Mouse (Mus musculus): ENCODE results near the gene Lamc2. TPM values are rescaled to one million over a fixed set of nuclear protein-coding genes. Genes with fewer than 3 reads are reported as not detected.
"Not testable (repeated sequence)": the region's sequence is repeated elsewhere in the genome, so short reads cannot be mapped to it uniquely, and the experiment has no call there.

Gene Lamc2
- polyA plus RNA-seq, 1 experiment: 0.94 TPM

- Histone ChIP-seq H3K27ac (ENCODE audit: control insufficient read depth, insufficient read depth, low read depth, low read length) (no peak overlapping the region), H3K4me3 (ENCODE audit: control insufficient read depth, low read depth, low read length) (no peak overlapping the region)
These were observed 95.4 kb downstream of the Lamc2 start for GRCm38 (mm10) chr1:153090807-153091206.

DNA sequence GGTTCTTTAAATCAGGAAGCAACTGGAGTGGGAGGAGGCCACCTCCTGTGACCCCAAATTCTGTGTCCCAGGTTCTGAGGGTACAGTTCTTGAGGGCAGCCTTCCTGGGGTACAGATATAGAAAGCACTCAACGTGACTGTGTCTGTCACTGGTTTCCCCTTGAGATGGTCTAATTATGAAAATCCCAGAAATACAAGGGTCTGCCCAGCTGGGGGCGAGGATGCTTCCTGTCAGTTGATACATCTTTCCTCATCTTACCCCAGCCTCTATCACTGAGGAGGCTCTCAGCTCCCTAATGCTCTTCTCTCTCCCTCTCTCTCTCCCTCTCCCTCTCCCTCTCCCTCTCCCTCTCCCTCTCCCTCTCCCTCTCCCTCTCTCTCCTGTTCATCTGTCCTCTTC is 96.2 kb downstream of the Lamc2 start:
- no peaks in the 10 kb centered on the region for H3K36me3 ChIP-seq (ENCODE audit: control insufficient read depth, insufficient read depth, low read length)
- H3K27me3 ChIP-seq (ENCODE audit: control insufficient read depth, insufficient read depth, low read length): no peaks in the 10 kb centered on the region
- no peak for TF ChIP-seq POLR2A (IDR thresholded peaks at IDR 0.05; ENCODE audit: control insufficient read depth, low read depth, low read length)
- no peak for TF ChIP-seq CTCF (IDR thresholded peaks at IDR 0.05; ENCODE audit: control insufficient read depth, insufficient read depth, insufficient replicate concordance, low read depth, low read length)
- no peak overlapping the region for H3K4me3 ChIP-seq (ENCODE audit: control insufficient read depth, low read depth, low read length)
- no peak overlapping the region for H3K27ac ChIP-seq (ENCODE audit: control insufficient read depth, insufficient read depth, low read depth, low read length)
- no peaks in the 10 kb centered on the region; the same call in 1 of the 2 replicates for H3K4me1 ChIP-seq (ENCODE audit: control insufficient read depth, insufficient read depth, low read length)

More at GRCm38 (mm10) chr1:153090807-153091206, 95.4 kb downstream of the Lamc2 start:
- no peaks in the 10 kb centered on the region for H3K36me3 ChIP-seq (ENCODE audit: control insufficient read depth, insufficient read depth, low read length)
- no peaks in the 10 kb centered on the region for H3K27me3 ChIP-seq (ENCODE audit: control insufficient read depth, insufficient read depth, low read length)
- no peaks in the 10 kb centered on the region; the same call in 1 of the 2 replicates for H3K4me1 ChIP-seq (ENCODE audit: control insufficient read depth, insufficient read depth, low read length)
- no peak for TF ChIP-seq CTCF (IDR thresholded peaks at IDR 0.05; ENCODE audit: control insufficient read depth, insufficient read depth, insufficient replicate concordance, low read depth, low read length)
- TF ChIP-seq POLR2A (IDR thresholded peaks at IDR 0.05; ENCODE audit: control insufficient read depth, low read depth, low read length): no peak

GRCm38 (mm10) chr1:153087771-153088170 is 98.5 kb downstream of the Lamc2 start:
- H3K27ac ChIP-seq (ENCODE audit: control insufficient read depth, insufficient read depth, low read depth, low read length): no peak overlapping the region
- TF ChIP-seq POLR2A (IDR thresholded peaks at IDR 0.05; ENCODE audit: control insufficient read depth, low read depth, low read length) (no peak), CTCF (IDR thresholded peaks at IDR 0.05; ENCODE audit: control insufficient read depth, insufficient read depth, insufficient replicate concordance, low read depth, low read length) (no peak)
- no peaks in the 10 kb centered on the region for H3K27me3 ChIP-seq (ENCODE audit: control insufficient read depth, insufficient read depth, low read length)
- H3K4me1 ChIP-seq (ENCODE audit: control insufficient read depth, insufficient read depth, low read length): no peaks in the 10 kb centered on the region; the same call in 1 of the 2 replicates
- H3K36me3 ChIP-seq (ENCODE audit: control insufficient read depth, insufficient read depth, low read length): no peaks in the 10 kb centered on the region
- H3K4me3 ChIP-seq (ENCODE audit: control insufficient read depth, low read depth, low read length): no peak overlapping the region

GRCm38 (mm10) chr1:153085198-153085597 is 101.0 kb downstream of the Lamc2 start:
- Histone ChIP-seq H3K4me3 (ENCODE audit: control insufficient read depth, low read depth, low read length) (no peak overlapping the region), H3K4me1 (ENCODE audit: control insufficient read depth, insufficient read depth, low read length) (no peaks in the 10 kb centered on the region), H3K27me3 (ENCODE audit: control insufficient read depth, insufficient read depth, low read length) (no peaks in the 10 kb centered on the region), H3K27ac (ENCODE audit: control insufficient read depth, insufficient read depth, low read depth, low read length) (no peak overlapping the region), H3K36me3 (ENCODE audit: control insufficient read depth, insufficient read depth, low read length) (no peaks in the 10 kb centered on the region)
- TF ChIP-seq POLR2A (IDR thresholded peaks at IDR 0.05; ENCODE audit: control insufficient read depth, low read depth, low read length) (no peak), CTCF (IDR thresholded peaks at IDR 0.05; ENCODE audit: control insufficient read depth, insufficient read depth, insufficient replicate concordance, low read depth, low read length) (no peak)

- H3K4me1 ChIP-seq (ENCODE audit: control insufficient read depth, insufficient read depth, low read length): no peaks in the 10 kb centered on the region
- no peaks in the 10 kb centered on the region for H3K36me3 ChIP-seq (ENCODE audit: control insufficient read depth, insufficient read depth, low read length)
- H3K27me3 ChIP-seq (ENCODE audit: control insufficient read depth, insufficient read depth, low read length): no peaks in the 10 kb centered on the region
- TF ChIP-seq POLR2A (IDR thresholded peaks at IDR 0.05; ENCODE audit: control insufficient read depth, low read depth, low read length) (no peak), CTCF (IDR thresholded peaks at IDR 0.05; ENCODE audit: control insufficient read depth, insufficient read depth, insufficient replicate concordance, low read depth, low read length) (no peak)
- H3K4me3 ChIP-seq (ENCODE audit: control insufficient read depth, low read depth, low read length): no peak overlapping the region
- no peak overlapping the region for H3K27ac ChIP-seq (ENCODE audit: control insufficient read depth, insufficient read depth, low read depth, low read length)
These were observed 102.1 kb downstream of the Lamc2 start for GRCm38 (mm10) chr1:153084191-153084590.

DNA sequence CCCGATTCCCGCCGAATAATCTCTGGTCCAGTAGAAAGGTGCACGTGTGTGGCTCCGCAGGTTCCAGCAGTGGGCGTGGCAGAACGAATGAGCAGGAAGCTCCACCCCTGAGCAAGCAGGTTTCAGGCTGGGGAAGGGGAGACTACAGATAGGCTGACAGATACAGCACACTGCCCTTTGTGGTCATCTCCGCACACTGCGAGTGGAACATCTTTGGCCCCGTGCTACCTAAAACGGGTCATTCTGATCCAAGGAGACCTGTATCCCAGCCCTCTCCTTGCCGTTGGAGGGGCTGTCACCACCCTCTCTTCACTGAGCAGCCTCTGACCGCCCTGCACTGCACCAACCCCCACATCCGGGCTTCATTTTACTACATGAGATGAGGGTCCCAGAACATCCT is 103.0 kb downstream of the Lamc2 start:
- H3K4me3 ChIP-seq (ENCODE audit: control insufficient read depth, low read depth, low read length); H3K27ac ChIP-seq (ENCODE audit: control insufficient read depth, insufficient read depth, low read depth, low read length); H3K36me3 ChIP-seq (ENCODE audit: control insufficient read depth, insufficient read depth, low read length): not testable (repeated sequence)

DNA sequence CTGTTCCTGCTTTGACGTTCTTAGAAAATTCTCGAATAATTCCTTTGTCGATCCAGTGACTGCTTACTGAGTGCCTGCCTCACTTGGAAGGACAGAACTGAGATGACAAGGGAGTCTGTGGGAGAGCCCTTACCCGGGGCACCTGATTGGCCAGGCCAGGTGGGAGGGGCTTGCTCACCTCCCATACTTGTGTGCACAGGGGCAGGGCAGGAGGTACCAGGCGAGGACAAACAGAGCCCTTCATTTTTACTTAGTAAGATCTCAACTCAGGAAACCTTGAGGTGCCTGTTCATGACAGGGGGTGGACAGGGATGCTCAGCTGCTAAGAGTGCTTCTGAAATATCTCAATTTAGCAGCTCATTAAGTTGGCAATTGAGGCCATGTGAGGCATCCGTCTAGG is 110.3 kb downstream of the Lamc2 start:
- TF ChIP-seq POLR2A (IDR thresholded peaks at IDR 0.05; ENCODE audit: control insufficient read depth, low read depth, low read length): no peak
- TF ChIP-seq CTCF (IDR thresholded peaks at IDR 0.05; ENCODE audit: control insufficient read depth, insufficient read depth, insufficient replicate concordance, low read depth, low read length): no peak
- Histone ChIP-seq H3K27me3 (ENCODE audit: control insufficient read depth, insufficient read depth, low read length) (no peaks in the 10 kb centered on the region), H3K4me3 (ENCODE audit: control insufficient read depth, low read depth, low read length) (no peak overlapping the region), H3K27ac (ENCODE audit: control insufficient read depth, insufficient read depth, low read depth, low read length) (no peak overlapping the region), H3K36me3 (ENCODE audit: control insufficient read depth, insufficient read depth, low read length) (no peaks in the 10 kb centered on the region), H3K4me1 (ENCODE audit: control insufficient read depth, insufficient read depth, low read length) (peaks cover 2% of the 10 kb centered on the region; the same call in 1 of the 2 replicates)

More for the DNA sequence above, 103.0 kb downstream of the Lamc2 start:
- H3K4me1 ChIP-seq (ENCODE audit: control insufficient read depth, insufficient read depth, low read length); H3K27me3 ChIP-seq (ENCODE audit: control insufficient read depth, insufficient read depth, low read length): not testable (repeated sequence)
